Mouse (Mus musculus): ENCODE measurements around the gene Hist1h3g. TPM values are rescaled to one million over a fixed set of nuclear protein-coding genes. Genes with fewer than 3 reads are reported as not detected.
"Not testable (repeated sequence)": the region's sequence is repeated elsewhere in the genome, so short reads cannot be mapped to it uniquely, and the experiment has no call there.

Gene Hist1h3g
- total and polyA plus RNA-seq, 3 experiments, result 5.2 to 441 TPM; not detected in 1

- peak; percentile 95 for DNase-seq (ENCODE audit: low read depth, low spot score)
Observed at GRCm38 (mm10) chr13:23575271-23575851, 40.1 kb downstream of the Hist1h3g start, which contains the start of gene Hist1h3d. Gene Hist1h3d, plus strand, starts transcription at chr13:23575763.

GRCm38 (mm10) chr13:23575864-23576313 is 40.7 kb downstream of the Hist1h3g start:
- TF ChIP-seq POLR2AphosphoS5 (IDR thresholded peaks at IDR 0.05; ENCODE audit: borderline replicate concordance, low read depth, low read length), result peak; percentile 93; the same call in 1 of the 2 replicates
- TF ChIP-seq UBTF (IDR thresholded peaks at IDR 0.05; ENCODE audit: borderline replicate concordance, insufficient read depth, low read depth, low read length), result peak; percentile 90; the same call in 1 of the 2 replicates
- peak; percentile 94 to 97; a peak in 3 of 4 replicates for TF ChIP-seq POLR2A (IDR thresholded peaks at IDR 0.05; ENCODE audit: control insufficient read depth in 1 of 2, insufficient read depth in 1 of 2, low read depth in 1 of 2, low read length in 2 of 2, poor library complexity in 1 of 2)
- Histone ChIP-seq H3K27ac (ENCODE audit: control insufficient read depth, low read depth, low read length) (peak overlapping the region; percentile 86), H3K9ac (ENCODE audit: control insufficient read depth, low read depth, low read length, poor library complexity, severe bottlenecking) (peak overlapping the region; percentile 73), H3K36me3 (ENCODE audit: control insufficient read depth in 1 of 2, insufficient read depth in 2 of 2, low read length in 2 of 2) (peaks cover 0 to 30% of the 10 kb centered on the region in 2 experiments; a peak in 2 of 4 replicates), H3K4me3 (ENCODE audit: control insufficient read depth in 1 of 2, insufficient read depth in 1 of 2, low read depth in 2 of 2, low read length in 2 of 2) (peak overlapping the region; percentile 6 to 47)
- DNase-seq (ENCODE audit: low read depth, low spot score), result peak; percentile 75
- not testable (repeated sequence) for H3K9me3 ChIP-seq (replicated peaks; ENCODE audit: insufficient read depth, low read length); H3K4me1 ChIP-seq (ENCODE audit: control insufficient read depth in 1 of 2, insufficient read depth in 2 of 2, low read length in 2 of 2); H3K27me3 ChIP-seq (ENCODE audit: control insufficient read depth in 1 of 2, insufficient read depth in 2 of 2, low read length in 2 of 2); H3K79me2 ChIP-seq (ENCODE audit: control insufficient read depth, insufficient read depth, low read length, poor library complexity)

More at GRCm38 (mm10) chr13:23575271-23575851, 40.1 kb downstream of the Hist1h3g start, which contains the start of gene Hist1h3d:
- Histone ChIP-seq H3K79me2 (ENCODE audit: control insufficient read depth, insufficient read depth, low read length, poor library complexity) (peaks cover 6% of the 10 kb centered on the region; the same call in 1 of the 2 replicates), H3K9ac (ENCODE audit: control insufficient read depth, low read depth, low read length, poor library complexity, severe bottlenecking) (peak within 1 kb of the TSS; percentile 77), H3K36me3 (ENCODE audit: control insufficient read depth in 1 of 2, insufficient read depth in 2 of 2, low read length in 2 of 2) (peaks cover 0 to 24% of the 10 kb centered on the region in 2 experiments; a peak in 2 of 4 replicates), H3K4me1 (ENCODE audit: control insufficient read depth in 1 of 2, insufficient read depth in 2 of 2, low read length in 2 of 2) (peaks cover 0 to 2% of the 10 kb centered on the region in 2 experiments; a peak in 1 of 4 replicates), H3K27ac (ENCODE audit: control insufficient read depth, low read depth, low read length) (peak within 1 kb of the TSS; percentile 98), H3K9me3 (replicated peaks; ENCODE audit: insufficient read depth, low read length) (no peaks in the 10 kb centered on the region), H3K27me3 (ENCODE audit: control insufficient read depth in 1 of 2, insufficient read depth in 2 of 2, low read length in 2 of 2) (no peaks in the 10 kb centered on the region), H3K4me3 (ENCODE audit: control insufficient read depth in 1 of 2, insufficient read depth in 1 of 2, low read depth in 2 of 2, low read length in 2 of 2) (peak within 1 kb of the TSS; percentile 14 to 47)
- TF ChIP-seq ZMIZ1 (IDR thresholded peaks at IDR 0.05; ENCODE audit: low read depth, low read length) (no peak), POLR2A (IDR thresholded peaks at IDR 0.05; ENCODE audit: control insufficient read depth in 1 of 2, insufficient read depth in 1 of 2, low read depth in 1 of 2, low read length in 2 of 2, poor library complexity in 1 of 2) (peak in 1 of 2 experiments; percentile 93; a peak in 1 of 4 replicates), USF1 (IDR thresholded peaks at IDR 0.05; ENCODE audit: low read depth, low read length) (no peak), RAD21 (IDR thresholded peaks at IDR 0.05; ENCODE audit: low read depth, low read length) (no peak), NELFE (IDR thresholded peaks at IDR 0.05; ENCODE audit: low read depth, low read length) (no peak), POLR2AphosphoS2 (IDR thresholded peaks at IDR 0.05; ENCODE audit: low read length) (no peak), NRF1 (IDR thresholded peaks at IDR 0.05; ENCODE audit: insufficient read depth, low read depth, low read length, poor library complexity, severe bottlenecking) (no peak), ZKSCAN1 (IDR thresholded peaks at IDR 0.05; ENCODE audit: low read depth, low read length) (no peak), CHD2 (IDR thresholded peaks at IDR 0.05; ENCODE audit: low read length) (no peak), MAZ (IDR thresholded peaks at IDR 0.05; ENCODE audit: low read depth, low read length) (no peak), E2F4 (IDR thresholded peaks at IDR 0.05; ENCODE audit: borderline replicate concordance, low read depth, low read length) (no peak), SMC3 (IDR thresholded peaks at IDR 0.05; ENCODE audit: low read depth, low read length) (no peak), USF2 (IDR thresholded peaks at IDR 0.05; ENCODE audit: borderline replicate concordance in 1 of 2, insufficient read depth in 1 of 2, low read depth in 1 of 2, low read length in 2 of 2) (no peak), SIN3A (IDR thresholded peaks at IDR 0.05; ENCODE audit: low read length) (no peak), ZNF384 (IDR thresholded peaks at IDR 0.05; ENCODE audit: low read depth, low read length) (no peak), CHD1 (IDR thresholded peaks at IDR 0.05; ENCODE audit: low read depth, low read length) (no peak), POLR2AphosphoS5 (IDR thresholded peaks at IDR 0.05; ENCODE audit: borderline replicate concordance, low read depth, low read length) (peak; percentile 96; the same call in 1 of the 2 replicates), HCFC1 (IDR thresholded peaks at IDR 0.05; ENCODE audit: low read depth, low read length) (no peak), GATA1 (IDR thresholded peaks at IDR 0.05; ENCODE audit: low read depth, low read length) (no peak), TCF12 (IDR thresholded peaks at IDR 0.05; ENCODE audit: low read depth, low read length) (no peak), TBP (IDR thresholded peaks at IDR 0.05; ENCODE audit: low read depth, low read length) (peak; percentile 99), MAFK (IDR thresholded peaks at IDR 0.05; ENCODE audit: borderline replicate concordance, low read depth, low read length) (no peak)

Data from MEL (cell line).